Comparison of ENCODE assay signal across 9 mouse cellular contexts in genomic region chr3:37349166-37349548, GRCm38 (mm10). TPM values are rescaled to one million over a fixed set of nuclear protein-coding genes. Genes with fewer than 3 reads are reported as not detected.
DNase-seq lines count a peak whose midpoint lies in the region; ATAC-seq lines count a peak whose summit lies in the region.
"Had no signal": no experiment of that assay in that cellular context is flagged by ENCODE, and none has a peak within 500 bp of the region (broad histone marks: within the 10 kb centered on the region; RNA-seq: fewer than 3 reads in every experiment).

No protein-coding gene starts in this region.

- no peaks in the 10 kb centered on the region for H3K36me3 ChIP-seq in liver, embryonic 11.5 days (ENCODE audit: control insufficient read depth, insufficient read depth, low read length)

- H3K4me3 ChIP-seq in liver, embryonic 11.5 days (ENCODE audit: low read depth, low read length) = peak overlapping the region; percentile 66
- H3K4me3 ChIP-seq: erythroblast, embryonic 14.5 days had no signal

- peaks cover 41% of the 10 kb centered on the region for H3K27me3 ChIP-seq in liver, embryonic 11.5 days (replicated peaks; ENCODE audit: control insufficient read depth, insufficient read depth, low read length)

- peak; percentile 3 for DNase-seq in thymus, postnatal 25 days
- no peak for DNase-seq in thymus, postnatal 36 days
- DNase-seq in liver, embryonic 11.5 days (ENCODE audit: low spot score) = no peak
- no peak for DNase-seq in frontal cortex, postnatal 25 days (ENCODE audit: low spot score in 2 of 2)
- no peak for DNase-seq in ovary, postnatal 14 days (ENCODE audit: low spot score)
- DNase-seq in adrenal gland, adult 2 months = no peak
- DNase-seq in testis, postnatal 10 days (ENCODE audit: low spot score) = no peak

- WGBS in liver, embryonic 11.5 days = 11% methylated on average over 8 of the region's 8 CpGs

- H3K4me2 ChIP-seq in liver, embryonic 11.5 days = peak overlapping the region; percentile 99

- H3K4me1 ChIP-seq in liver, embryonic 11.5 days (replicated peaks; ENCODE audit: control insufficient read depth, insufficient read depth, low read length) = peaks cover 9% of the 10 kb centered on the region

- H3K9ac ChIP-seq in liver, embryonic 11.5 days (ENCODE audit: low read depth, low read length) = peak overlapping the region; percentile 53; the same call in 1 of the 2 replicates

- ATAC-seq in granulocyte monocyte progenitor cell, adult 5-6 weeks (replicated peaks; ENCODE audit: poor library complexity, severe bottlenecking) = peak; percentile 10; the same call in 1 of the 2 replicates
- ATAC-seq in liver, embryonic 11.5 days (replicated peaks; ENCODE audit: low FRiP score) = no peak

- no peak overlapping the region for H3K27ac ChIP-seq in liver, embryonic 11.5 days (ENCODE audit: low read depth, low read length)

- H3K9me3 ChIP-seq in liver, embryonic 11.5 days (ENCODE audit: control insufficient read depth, low read length) = no peaks in the 10 kb centered on the region

RNA-seq across cellular contexts. Expression of gene Fgf2, which starts 1.0 kb away (rescaled TPM):
- total RNA-seq in granulocyte monocyte progenitor cell, adult 5-6 weeks (2014; fragmentation: Nextera tagmentation) = 0.11 TPM in 1 of 2 replicates, not detected in the other
- total RNA-seq in granulocyte monocyte progenitor cell, adult 5-6 weeks (2017) = not detected in 2 replicates
- polyA plus RNA-seq in liver, embryonic 11.5 days (2014; fragmentation: Nextera tagmentation; extraction: Ambion mirVana) = 0.26 and 0.44 TPM in 2 replicates
- total RNA-seq in adrenal gland, adult 2 months (2021) = 1 to 10 TPM; 4.3 to 4.7 TPM
- 1.7 and 2.0 TPM in 2 replicates for polyA plus RNA-seq in adrenal gland, adult 2 months (2012; rRNA removed)
- polyA plus RNA-seq: erythroblast, embryonic 14.5 days had no signal

RNA-seq across cellular contexts. Expression of gene Cetn4, which starts 36.6 kb away (rescaled TPM):
- 0.26 and 1.0 TPM in 2 replicates for total RNA-seq in granulocyte monocyte progenitor cell, adult 5-6 weeks (2014; fragmentation: Nextera tagmentation)
- total RNA-seq in granulocyte monocyte progenitor cell, adult 5-6 weeks (2017) = 0.26 and 1.6 TPM in 2 replicates
- polyA plus RNA-seq in liver, embryonic 11.5 days (2014; fragmentation: Nextera tagmentation; extraction: Ambion mirVana) = 2.2 and 2.4 TPM in 2 replicates
- total RNA-seq in adrenal gland, adult 2 months (2021) = 1 to 10 TPM; 5.0 to 6.8 TPM
- polyA plus RNA-seq in adrenal gland, adult 2 months (2012; rRNA removed) = 0.19 TPM in 1 of 2 replicates, not detected in the other

RNA-seq across cellular contexts. Expression of gene Bbs12, which starts 36.8 kb away (rescaled TPM):
- 3.2 and 10.4 TPM in 2 replicates for total RNA-seq in granulocyte monocyte progenitor cell, adult 5-6 weeks (2014; fragmentation: Nextera tagmentation)
- total RNA-seq in granulocyte monocyte progenitor cell, adult 5-6 weeks (2017) = 4.4 and 5.4 TPM in 2 replicates
- 9.2 and 10.7 TPM in 2 replicates for polyA plus RNA-seq in liver, embryonic 11.5 days (2014; fragmentation: Nextera tagmentation; extraction: Ambion mirVana)
- total RNA-seq in adrenal gland, adult 2 months (2021) = 1 to 10 TPM; 3.9 to 5.1 TPM
- polyA plus RNA-seq in adrenal gland, adult 2 months (2012; rRNA removed) = 0.35 and 0.52 TPM in 2 replicates
- polyA plus RNA-seq: erythroblast, embryonic 14.5 days had no signal

Comparison
In these comparisons a context has a peak if more than half of its experiments do, and no peak if none do; other contexts are left out.
1. RNA of gene Fgf2, which starts 1.0 kb away (total RNA-seq): 4.3 to 4.7 TPM in adrenal gland, adult 2 months; 0.11 TPM in granulocyte monocyte progenitor cell, adult 5-6 weeks; every median in the first group is over 4 times any median in the second.